Comparison of ENCODE assay signal across 10 mouse cellular contexts in genomic region chr6:51585980-51586379, GRCm38 (mm10).
A peak's percentile ranks its signal among the peaks of the same experiment; 100 is the strongest.
DNase-seq lines count a peak whose midpoint lies in the region; ATAC-seq lines count a peak whose summit lies in the region.
"Had no signal": no experiment of that assay in that cellular context is flagged by ENCODE, and none has a peak within 500 bp of the region (broad histone marks: within the 10 kb centered on the region; RNA-seq: fewer than 3 reads in every experiment).

No protein-coding gene starts in this region.

- no peak overlapping the region for H3K27ac ChIP-seq in forebrain, embryonic 13.5 days
- H3K27ac ChIP-seq: embryonic facial prominence, embryonic 12.5 days had no signal

- H3K4me2 ChIP-seq in forebrain, embryonic 13.5 days = no peak overlapping the region
- H3K4me2 ChIP-seq: embryonic facial prominence, embryonic 12.5 days had no signal

- WGBS in forebrain, embryonic 13.5 days = 38% methylated on average over 8 of the region's 8 CpGs

- DNase-seq in ovary, postnatal 10 days (ENCODE audit: low spot score) = peak; percentile 15
- DNase-seq in ovary, adult 18-20 months (ENCODE audit: low spot score) = no peak
- DNase-seq in c-Kit-positive CD71-positive TER-119-negative erythroid progenitor cells, embryonic 14.5 days (ENCODE audit: low read depth) = peak; percentile 44
- DNase-seq in hindlimb bud, embryonic 11.5 days (ENCODE audit: extremely low spot score, low read depth, low spot score) = peak; percentile 66
- DNase-seq in left cerebral cortex, postnatal 4 days = peak; percentile 72
- DNase-seq in splenic B cell, adult 2 months (ENCODE audit: low read depth, low spot score) = peak; percentile 69

- H3K4me1 ChIP-seq in forebrain, embryonic 13.5 days = peaks cover 9% of the 10 kb centered on the region
- H3K4me1 ChIP-seq: embryonic facial prominence, embryonic 12.5 days; megakaryocyte, embryonic 14.5 days had no signal

- no peak overlapping the region for H3K4me3 ChIP-seq in forebrain, embryonic 13.5 days
- H3K4me3 ChIP-seq: embryonic facial prominence, embryonic 12.5 days; megakaryocyte, embryonic 14.5 days had no signal

- no peaks in the 10 kb centered on the region for H3K9me3 ChIP-seq in forebrain, embryonic 13.5 days (replicated peaks)
- H3K9me3 ChIP-seq: embryonic facial prominence, embryonic 12.5 days; megakaryocyte, embryonic 14.5 days had no signal

- no peaks in the 10 kb centered on the region for H3K27me3 ChIP-seq in forebrain, embryonic 13.5 days
- no peaks in the 10 kb centered on the region for H3K27me3 ChIP-seq in splenic B cell, adult 2 months (ENCODE audit: control insufficient read depth, insufficient read depth, low read length, poor library complexity, severe bottlenecking)
- H3K27me3 ChIP-seq: embryonic facial prominence, embryonic 12.5 days had no signal

- ATAC-seq in forebrain, embryonic 13.5 days = peak; percentile 56
- peak; percentile 61; the same call in 1 of the 2 replicates for ATAC-seq in monocyte, adult 5-6 weeks (replicated peaks; ENCODE audit: insufficient number of reproducible peaks, low FRiP score, low TSS enrichment, poor library complexity, severe bottlenecking)

- intact Hi-C loops in left cerebral cortex, postnatal 4 days (cut with DNase I) = loop anchor here (1.0 kb wide), 1 partner anchor 271 kb away; no protein-coding TSS in a partner anchor

- no peak overlapping the region for H3K9ac ChIP-seq in forebrain, embryonic 13.5 days
- H3K9ac ChIP-seq: embryonic facial prominence, embryonic 12.5 days had no signal

- no peaks in the 10 kb centered on the region for H3K36me3 ChIP-seq in forebrain, embryonic 13.5 days (ENCODE audit: poor library complexity, severe bottlenecking)
- H3K36me3 ChIP-seq in splenic B cell, adult 2 months (ENCODE audit: control insufficient read depth, insufficient read depth, low read length, poor library complexity, severe bottlenecking) = peaks cover 3% of the 10 kb centered on the region; the same call in 1 of the 2 replicates
- H3K36me3 ChIP-seq: embryonic facial prominence, embryonic 12.5 days had no signal
